Mouse (Mus musculus) lung, embryonic 16.5 days (tissue): ENCODE results near the gene Slc16a6. TPM values are rescaled to one million over a fixed set of nuclear protein-coding genes. Genes with fewer than 3 reads are reported as not detected.
A peak's percentile ranks its signal among the peaks of the same experiment; 100 is the strongest.
"Not testable (repeated sequence)": the region's sequence is repeated elsewhere in the genome, so short reads cannot be mapped to it uniquely, and the experiment has no call there.

Source experiments
- ATAC-seq: fragments of 200-750 bp; cut with Nextera tagmentation; 2 replicates; pipeline ENCODE4 v1.8.0; 2017; ENCODE audit warnings: low read depth, mild to moderate bottlenecking, moderate library complexity
- H3K27ac ChIP-seq: fragments of 300-500 bp; sonication (generic); 2 replicates; pipeline ENCODE4 v1.5.1; 2014; ENCODE audit warnings: mild to moderate bottlenecking, control low read depth, low read length
- H3K27me3 ChIP-seq: fragments of 300-500 bp; sonication (generic); 2 replicates; pipeline ENCODE4 v1.6.1; 2014; ENCODE audit warnings: low read depth, low read length, mixed read lengths; ENCODE audit not compliant: control insufficient read depth, insufficient read depth
- H3K36me3 ChIP-seq: fragments of 300-500 bp; sonication (generic); 2 replicates; pipeline ENCODE4 v1.6.1; 2014; ENCODE audit warnings: low read length; ENCODE audit not compliant: control insufficient read depth, insufficient read depth
- H3K4me1 ChIP-seq: fragments of 300-500 bp; sonication (generic); replicated peaks from 2 replicates; pipeline ENCODE4 v1.6.1; 2014; ENCODE audit warnings: low read length, mixed read lengths; ENCODE audit not compliant: control insufficient read depth, insufficient read depth
- H3K4me2 ChIP-seq: fragments of 300-500 bp; sonication (generic); 2 replicates; pipeline ENCODE4 v1.6.1; 2014; ENCODE audit warnings: low read depth, low read length, control low read depth
- H3K4me3 ChIP-seq: fragments of 300-500 bp; sonication (generic); 2 replicates; pipeline ENCODE4 v1.5.1; 2014; ENCODE audit warnings: mild to moderate bottlenecking, low read length, control low read depth
- H3K9ac ChIP-seq: fragments of 300-500 bp; sonication (generic); 2 replicates; pipeline ENCODE4 v1.6.1; 2014; ENCODE audit warnings: low read length, control low read depth
- H3K9me3 ChIP-seq: fragments of 300-500 bp; sonication (generic); 2 replicates; pipeline ENCODE4 v1.6.1; 2016; ENCODE audit warnings: low read length; ENCODE audit not compliant: control insufficient read depth
- WGBS: fragments of 180-500 bp; shearing (Covaris S2); extraction: QIAGEN DNeasy Blood & Tissue Kit; methylation state at CpG from one replicate; pipeline ENCODE4 v1.1.7; 2014; 5-methylcytosine and 5-hydroxymethylcytosine counted together
- polyA plus RNA-seq: library from polyadenylated mRNA; unstranded; fragments of >200 nt; fragmentation: Nextera tagmentation; extraction: Ambion mirVana; gene quantifications from 2 replicates; pipeline ENCODE4 v1.2.1, GENCODE M21; 2015

Slc16a6 gene
- polyA plus RNA-seq, 1 experiment from 2014 or later = 4.0 TPM

GRCm38 (mm10) chr11:109500206-109500605, 26.8 kb upstream of the Slc16a6 start:
- H3K36me3 ChIP-seq = no peaks in the 10 kb centered on the region
- ATAC-seq = no peak

GRCm38 (mm10) chr11:109497990-109498389, 24.6 kb upstream of the Slc16a6 start:
- WGBS = 61% methylated on average over 9 of the region's 9 CpGs
- peaks cover 18% of the 10 kb centered on the region for H3K4me1 ChIP-seq
- H3K4me3 ChIP-seq = no peak overlapping the region
- H3K27ac ChIP-seq = peak overlapping the region; percentile 69
- no peaks in the 10 kb centered on the region for H3K27me3 ChIP-seq
- H3K9ac ChIP-seq = no peak overlapping the region
- H3K36me3 ChIP-seq = no peaks in the 10 kb centered on the region
- H3K4me2 ChIP-seq = no peak overlapping the region; the same call in 1 of the 2 replicates
- no peak for ATAC-seq
- no peaks in the 10 kb centered on the region for H3K9me3 ChIP-seq

More at GRCm38 (mm10) chr11:109500206-109500605, 26.8 kb upstream of the Slc16a6 start:
- no peaks in the 10 kb centered on the region for H3K9me3 ChIP-seq
- H3K9ac ChIP-seq = no peak overlapping the region
- no peaks in the 10 kb centered on the region for H3K27me3 ChIP-seq
- peaks cover 18% of the 10 kb centered on the region for H3K4me1 ChIP-seq
- WGBS = 53% methylated on average over 5 of the region's 5 CpGs
- no peak overlapping the region for H3K27ac ChIP-seq
- H3K4me3 ChIP-seq = no peak overlapping the region
- no peak overlapping the region for H3K4me2 ChIP-seq

- no peak overlapping the region for H3K27ac ChIP-seq
- H3K27me3 ChIP-seq = no peaks in the 10 kb centered on the region
- no peak overlapping the region for H3K4me3 ChIP-seq
- H3K9me3 ChIP-seq = no peaks in the 10 kb centered on the region
- no peak overlapping the region for H3K9ac ChIP-seq
- no peak overlapping the region for H3K4me2 ChIP-seq
- 85% methylated on average over 6 of the region's 6 CpGs for WGBS
- H3K36me3 ChIP-seq = no peaks in the 10 kb centered on the region
- peaks cover 18% of the 10 kb centered on the region for H3K4me1 ChIP-seq
- no peak for ATAC-seq
These were observed 23.8 kb upstream of the Slc16a6 start for GRCm38 (mm10) chr11:109496996-109497714.

- Histone ChIP-seq H3K4me3 (no peak overlapping the region), H3K4me1 (peaks cover 18% of the 10 kb centered on the region), H3K4me2 (peak overlapping the region; percentile 25; the same call in 1 of the 2 replicates), H3K27me3 (no peaks in the 10 kb centered on the region), H3K9me3 (no peaks in the 10 kb centered on the region), H3K9ac (no peak overlapping the region), H3K27ac (no peak overlapping the region), H3K36me3 (no peaks in the 10 kb centered on the region)
- ATAC-seq = no peak
- WGBS = 63% methylated on average over 7 of the region's 7 CpGs
These were observed 23.1 kb upstream of the Slc16a6 start for GRCm38 (mm10) chr11:109496475-109496993.

- 28% methylated on average over 14 of the region's 14 CpGs for WGBS
- Histone ChIP-seq H3K9ac (no peak overlapping the region), H3K36me3 (no peaks in the 10 kb centered on the region), H3K4me2 (peak overlapping the region; percentile 25; the same call in 1 of the 2 replicates), H3K27ac (no peak overlapping the region), H3K9me3 (no peaks in the 10 kb centered on the region), H3K4me1 (peaks cover 18% of the 10 kb centered on the region), H3K27me3 (no peaks in the 10 kb centered on the region), H3K4me3 (no peak overlapping the region)
- ATAC-seq = peak; percentile 64
These were observed 22.5 kb upstream of the Slc16a6 start for GRCm38 (mm10) chr11:109495771-109496474.

- no peak overlapping the region for H3K9ac ChIP-seq
- H3K4me3 ChIP-seq = no peak overlapping the region
- H3K9me3 ChIP-seq = no peaks in the 10 kb centered on the region
- no peaks in the 10 kb centered on the region for H3K27me3 ChIP-seq
- H3K4me2 ChIP-seq = no peak overlapping the region
- no peak overlapping the region for H3K27ac ChIP-seq
- H3K4me1 ChIP-seq = peaks cover 18% of the 10 kb centered on the region
- 25% methylated on average over 24 of the region's 24 CpGs for WGBS
- no peaks in the 10 kb centered on the region for H3K36me3 ChIP-seq
- no peak for ATAC-seq
These were observed 21.7 kb upstream of the Slc16a6 start for GRCm38 (mm10) chr11:109494890-109495770.

GRCm38 (mm10) chr11:109492847-109493464, 19.6 kb upstream of the Slc16a6 start:
- not testable (repeated sequence) for H3K9ac ChIP-seq, H3K36me3 ChIP-seq, H3K27ac ChIP-seq, H3K9me3 ChIP-seq, H3K4me3 ChIP-seq, H3K4me2 ChIP-seq, ATAC-seq, H3K27me3 ChIP-seq
- peaks cover 14% of the 10 kb centered on the region for H3K4me1 ChIP-seq
- WGBS = 57% methylated on average over 8 of the region's 8 CpGs

- WGBS = 73% methylated on average over 4 of the region's 4 CpGs
- no peak overlapping the region for H3K4me3 ChIP-seq
- no peaks in the 10 kb centered on the region for H3K36me3 ChIP-seq
- H3K4me1 ChIP-seq = peaks cover 14% of the 10 kb centered on the region
- no peak overlapping the region for H3K27ac ChIP-seq
- no peak overlapping the region for H3K9ac ChIP-seq
- no peaks in the 10 kb centered on the region for H3K9me3 ChIP-seq
- no peak for ATAC-seq
- H3K27me3 ChIP-seq = no peaks in the 10 kb centered on the region
- no peak overlapping the region for H3K4me2 ChIP-seq
These were observed 18.4 kb upstream of the Slc16a6 start for GRCm38 (mm10) chr11:109491844-109492243.
